Mouse (Mus musculus) erythroid progenitor cell, adult 5-6 weeks (primary cell): ENCODE results near the gene Pgpep1l. TPM values are rescaled to one million over a fixed set of nuclear protein-coding genes. Genes with fewer than 3 reads are reported as not detected.
"Not testable (repeated sequence)": the region's sequence is repeated elsewhere in the genome, so short reads cannot be mapped to it uniquely, and the experiment has no call there.

ENCODE experiments used
- ATAC-seq: replicated peaks from 2 replicates; pipeline ENCODE4 v1.8.0; 2016; ENCODE audit warnings: moderate number of reproducible peaks, mild to moderate bottlenecking, moderate TSS enrichment, inconsistent platforms; ENCODE audit not compliant: poor library complexity, low FRiP score, severe bottlenecking
- total RNA-seq, 2 experiments: library from RNA; stranded (forward) in 1 of 2; stranded (reverse) in 1 of 2; fragments of 150-400 nt in 1 of 2; fragments of 186-747, 209-891 nt in 1 of 2; gene quantifications; 2 replicates each; pipeline versions ENCODE4 v1.2.3 to v1.2.4; 2015 to 2017; ENCODE audit warnings: low replicate concordance in 2 of 2

Gene Pgpep1l
- total RNA-seq, 2 experiments from 2014 or later: not detected

DNA sequence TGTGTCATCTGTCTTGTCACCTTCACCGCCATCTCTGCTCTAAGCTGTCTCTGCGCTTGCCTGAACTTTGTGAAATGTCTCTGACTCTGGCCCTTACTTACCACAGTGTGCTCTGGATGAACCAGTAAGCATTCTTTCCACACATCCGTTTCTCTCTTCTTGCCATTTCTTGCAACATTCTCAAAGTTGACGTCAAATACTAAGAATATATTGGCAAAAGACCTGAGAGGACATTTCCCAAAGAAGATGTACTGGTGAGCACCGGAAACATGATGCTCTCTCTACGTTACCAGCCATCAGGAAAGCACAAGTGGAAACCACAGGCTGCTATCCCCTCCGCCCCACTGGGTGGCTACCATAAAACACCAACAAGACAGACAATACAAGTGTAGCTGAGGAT lies 19.7 kb upstream of the Pgpep1l start:
- ATAC-seq: no peak

DNA sequence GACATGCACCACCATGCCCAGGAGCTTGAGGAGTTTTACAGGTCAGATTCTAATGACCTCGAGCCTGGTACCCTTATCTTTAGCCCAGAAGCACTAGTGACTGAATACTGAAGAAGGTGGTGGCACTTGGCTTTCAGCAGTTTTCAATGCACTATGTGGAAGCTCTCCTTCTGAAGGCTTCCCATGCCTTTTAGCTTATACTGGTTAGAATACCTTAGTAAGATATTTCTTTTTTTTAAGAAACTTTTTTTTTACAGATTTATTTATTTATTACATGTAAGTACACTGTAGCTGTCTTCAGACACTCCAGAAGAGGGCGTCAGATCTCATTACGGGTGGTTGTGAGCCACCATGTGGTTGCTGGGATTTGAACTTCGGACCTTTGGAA lies 19.1 kb upstream of the Pgpep1l start:
- not testable (repeated sequence) for ATAC-seq

DNA sequence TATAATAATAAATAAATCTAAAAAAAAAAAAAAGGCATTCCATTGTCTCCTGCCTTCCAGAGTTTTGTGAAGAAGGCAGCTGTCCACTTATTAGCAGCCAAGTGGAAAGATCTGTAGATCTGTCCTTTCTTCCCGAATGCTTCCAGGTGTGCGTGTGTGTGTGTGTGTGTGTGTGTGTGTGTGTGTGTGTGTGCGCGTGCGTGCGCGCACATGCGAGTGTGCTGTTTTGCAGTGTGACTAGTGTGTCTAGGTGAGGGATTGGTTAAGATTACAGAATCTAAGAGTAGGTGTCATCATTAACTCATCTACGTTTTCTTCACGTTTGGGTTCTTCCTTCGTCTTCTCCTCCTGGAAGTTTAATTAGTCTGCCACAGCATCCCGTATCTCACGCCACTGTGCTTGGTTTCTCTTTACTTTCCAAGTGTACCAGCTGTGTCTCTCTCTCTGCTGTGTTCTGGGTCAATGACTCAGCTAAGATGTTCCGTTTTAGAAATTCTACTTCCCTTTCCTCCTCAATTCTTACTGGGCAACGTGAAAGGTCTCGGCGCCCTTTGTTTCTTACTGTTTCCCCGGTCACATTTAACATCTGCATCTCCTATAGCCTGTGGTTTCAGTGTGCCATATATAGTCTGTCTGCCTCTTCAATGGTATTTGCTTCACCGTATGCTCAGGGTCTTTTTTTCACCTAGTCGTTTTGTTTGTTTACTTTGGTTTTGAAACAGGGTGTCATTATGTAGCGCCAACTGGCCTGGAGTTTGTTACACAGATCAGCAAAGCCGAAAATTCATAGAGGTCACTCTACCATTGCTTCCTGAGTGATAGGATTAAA lies 18.5 kb upstream of the Pgpep1l start:
- ATAC-seq: no peak

DNA sequence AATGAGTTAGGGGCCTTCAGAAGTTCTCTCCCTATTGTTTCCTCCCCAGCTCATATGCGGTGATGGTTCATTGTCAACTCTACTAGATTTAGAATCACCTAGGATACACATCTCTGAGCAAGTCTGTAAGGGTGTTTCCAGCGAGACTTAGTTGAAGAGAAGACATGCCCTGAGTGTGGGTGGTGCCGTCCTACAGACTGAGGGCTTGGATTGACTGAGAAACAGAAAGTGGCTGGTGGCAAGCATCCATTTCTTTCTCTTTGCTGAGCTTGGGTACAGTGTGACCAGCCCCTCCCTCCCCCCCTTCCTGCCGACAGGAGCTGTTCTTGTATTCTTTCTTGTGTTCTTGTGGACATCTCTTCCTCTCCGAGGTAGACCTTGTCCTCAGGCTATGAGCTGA lies 17.3 kb upstream of the Pgpep1l start:
- no peak for ATAC-seq

DNA sequence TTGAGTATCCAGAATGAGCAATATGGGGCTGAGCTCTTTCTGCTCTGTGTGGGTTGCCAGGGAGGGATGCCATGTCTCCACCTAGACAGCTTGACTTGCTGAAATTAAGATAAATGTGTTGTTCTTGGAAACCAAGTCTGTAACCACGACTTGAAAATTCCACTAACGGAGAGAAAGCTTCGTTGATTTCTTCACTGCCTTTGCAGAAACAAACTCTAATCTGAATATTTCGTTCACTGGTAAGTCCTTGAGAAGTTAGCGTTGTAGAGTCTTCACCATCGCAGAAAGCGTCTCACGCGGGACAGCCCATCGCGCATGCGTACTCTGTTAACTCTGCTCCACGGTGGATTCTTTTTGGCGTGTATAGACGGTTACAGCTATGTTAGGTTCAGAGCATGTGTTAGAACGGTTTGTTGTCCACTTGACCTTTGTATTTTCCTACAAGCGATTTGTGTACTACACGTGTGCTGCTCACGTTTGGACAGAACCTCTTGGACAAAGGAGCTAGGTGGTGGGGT lies 16.4 kb upstream of the Pgpep1l start:
- no peak for ATAC-seq

DNA sequence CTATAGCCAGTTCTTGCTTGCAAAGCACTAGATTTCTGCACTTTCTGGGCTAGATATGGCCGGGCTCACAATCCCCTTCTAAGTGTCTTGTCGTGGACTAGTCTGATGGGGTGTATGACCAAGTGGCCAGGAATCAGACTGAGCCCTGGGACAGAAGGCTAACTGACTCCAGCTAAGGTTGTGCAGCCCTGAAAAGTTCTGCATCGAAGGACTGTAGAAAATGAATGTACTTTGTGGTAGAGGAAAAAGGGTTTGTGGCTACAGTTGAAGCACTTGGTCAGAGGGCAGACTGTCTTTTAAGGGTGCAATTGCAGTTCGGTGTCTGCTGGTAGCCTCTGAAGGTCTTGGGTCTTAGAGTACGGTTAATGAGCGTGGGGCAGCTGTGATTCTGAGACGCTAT lies 15.4 kb upstream of the Pgpep1l start:
- ATAC-seq: no peak

DNA sequence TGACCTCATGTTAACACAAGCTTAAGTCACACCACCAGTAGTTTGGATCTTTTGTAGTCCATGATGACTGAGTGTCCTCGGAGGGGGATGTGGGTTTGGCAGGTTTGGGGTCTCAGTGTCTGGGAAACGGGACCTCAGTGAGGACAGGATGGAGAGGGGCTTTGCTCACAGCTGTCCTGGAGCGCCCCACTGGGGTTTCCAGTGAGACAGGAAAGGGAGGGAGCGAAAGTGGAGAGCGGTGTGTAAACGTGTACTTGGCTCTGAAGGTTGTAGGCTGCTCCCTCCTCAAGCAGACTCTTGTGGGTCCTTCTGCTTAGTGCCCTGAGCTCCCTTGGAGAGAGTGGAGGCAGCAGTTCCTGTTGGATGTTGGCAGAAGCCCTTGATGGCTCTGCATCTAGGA lies 14.9 kb upstream of the Pgpep1l start:
- ATAC-seq: no peak

DNA sequence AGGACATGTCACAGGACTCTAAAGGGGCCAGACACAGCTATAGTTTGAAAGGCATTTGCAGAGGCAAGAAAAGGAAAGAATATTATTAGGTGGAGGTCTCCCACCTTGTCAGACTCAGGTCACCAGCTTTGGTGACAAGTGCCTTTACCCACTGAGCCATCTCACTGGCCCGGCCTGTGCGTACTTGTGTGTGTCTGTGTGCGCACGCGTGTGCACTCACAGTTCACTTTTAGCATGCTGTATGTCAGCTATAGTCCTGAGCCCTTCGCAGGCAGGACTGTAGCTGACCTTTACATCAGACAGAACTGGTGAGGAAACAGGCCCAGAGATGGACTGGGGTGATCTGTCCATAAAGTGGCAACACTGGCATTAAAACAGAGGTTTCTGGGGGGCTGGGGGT lies 14.4 kb upstream of the Pgpep1l start:
- ATAC-seq: no peak

DNA sequence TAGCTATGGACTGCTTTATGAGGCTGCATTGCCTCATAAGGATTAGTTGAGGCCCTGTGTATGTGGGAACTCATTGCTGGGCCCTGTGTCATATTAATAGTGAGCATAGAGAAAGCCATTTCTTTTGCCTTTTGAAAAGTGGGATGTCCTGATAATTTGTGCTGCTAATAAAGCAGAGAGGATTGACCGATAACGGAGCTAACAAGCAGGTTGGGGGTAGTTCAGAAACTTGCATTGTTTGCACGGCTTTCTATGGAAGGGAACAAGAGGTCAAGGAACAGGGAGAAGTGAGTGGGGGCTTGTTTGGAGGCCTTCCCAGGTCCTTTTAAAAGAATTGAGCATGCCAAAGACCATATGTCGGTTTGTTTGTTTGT lies 13.9 kb upstream of the Pgpep1l start:
- no peak for ATAC-seq

DNA sequence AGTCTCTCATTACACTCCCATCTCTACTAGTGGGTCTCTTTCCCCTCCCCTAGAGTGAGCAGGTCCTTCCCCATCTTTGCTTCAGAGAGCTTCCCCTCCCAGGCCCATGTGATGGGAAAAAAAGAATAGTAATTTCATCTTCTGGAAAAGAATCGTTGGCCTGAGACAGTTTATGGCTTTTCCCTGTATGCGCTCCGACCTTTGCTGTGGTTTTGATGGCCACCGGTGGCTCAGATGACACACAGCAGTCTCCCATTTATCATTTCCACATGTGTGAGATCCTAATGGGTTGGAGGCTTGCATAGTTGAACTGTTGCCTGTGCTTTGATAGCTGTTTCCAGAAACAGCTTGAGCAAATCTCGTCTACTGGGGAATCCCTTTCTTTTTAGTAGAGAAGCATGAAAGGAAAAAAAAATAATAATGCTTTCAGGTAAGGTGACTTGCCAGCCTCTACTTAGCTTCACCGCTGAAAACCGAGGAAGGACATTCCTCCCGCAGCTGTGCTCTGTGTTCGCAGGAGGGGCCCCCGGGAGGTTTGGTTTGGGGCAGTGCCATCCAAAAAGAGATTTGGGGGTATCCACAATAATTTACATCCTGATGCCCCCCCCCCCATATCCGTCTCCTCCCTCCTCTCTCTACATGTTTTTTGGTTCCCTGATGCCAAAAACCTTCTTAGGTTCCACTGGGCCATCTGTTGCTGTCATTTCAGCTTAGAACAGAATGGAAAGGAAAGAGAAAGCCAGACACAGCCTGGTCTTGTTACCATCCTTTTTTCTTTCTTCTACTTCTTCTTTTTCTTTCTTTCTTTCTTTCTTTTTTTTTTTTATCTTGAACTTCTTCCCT lies 13.2 kb upstream of the Pgpep1l start:
- no peak for ATAC-seq

DNA sequence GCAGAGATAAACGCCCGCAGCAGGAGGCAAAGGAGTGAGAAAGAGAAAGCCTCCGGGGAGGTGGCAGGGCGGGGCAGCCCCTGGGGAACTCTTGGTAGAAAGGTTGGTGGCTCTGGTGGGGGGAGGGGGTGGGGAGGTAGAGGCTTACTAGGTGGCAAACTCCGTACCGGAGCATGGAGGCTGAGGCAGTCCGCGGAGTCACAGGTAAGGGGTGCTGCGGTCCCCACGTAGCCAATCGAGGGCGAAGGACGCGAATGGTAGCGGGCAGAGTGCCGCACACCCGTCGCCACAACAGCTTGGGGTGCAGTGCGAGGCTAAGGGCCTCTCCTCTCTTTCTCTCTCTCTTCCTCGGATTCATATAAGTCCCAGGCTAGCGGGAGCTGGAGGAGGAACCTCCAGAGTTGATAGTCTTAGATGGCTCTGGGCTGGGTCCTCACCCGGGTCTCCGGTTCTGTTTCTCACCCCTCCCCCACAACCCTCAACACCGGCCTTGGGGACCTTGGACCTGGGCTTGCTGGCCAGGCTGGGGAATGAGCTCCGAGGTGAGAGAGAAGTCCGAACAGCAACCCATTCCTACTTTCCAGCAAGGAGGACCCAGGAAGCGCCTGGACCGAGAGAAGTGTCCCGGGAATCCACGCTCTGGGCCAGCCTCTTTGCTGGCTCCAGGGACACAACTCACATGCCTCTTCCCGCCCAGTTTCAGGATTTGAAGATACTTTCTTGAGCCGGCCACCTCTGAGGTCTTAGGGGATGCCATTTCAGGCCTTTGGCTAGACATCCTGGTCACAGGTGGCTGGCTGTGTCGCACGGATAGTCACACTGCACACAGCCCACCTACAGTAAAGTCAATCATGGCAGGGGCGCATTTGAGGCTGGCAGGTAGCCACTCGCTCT lies 12.1 kb upstream of the Pgpep1l start:
- ATAC-seq: no peak

DNA sequence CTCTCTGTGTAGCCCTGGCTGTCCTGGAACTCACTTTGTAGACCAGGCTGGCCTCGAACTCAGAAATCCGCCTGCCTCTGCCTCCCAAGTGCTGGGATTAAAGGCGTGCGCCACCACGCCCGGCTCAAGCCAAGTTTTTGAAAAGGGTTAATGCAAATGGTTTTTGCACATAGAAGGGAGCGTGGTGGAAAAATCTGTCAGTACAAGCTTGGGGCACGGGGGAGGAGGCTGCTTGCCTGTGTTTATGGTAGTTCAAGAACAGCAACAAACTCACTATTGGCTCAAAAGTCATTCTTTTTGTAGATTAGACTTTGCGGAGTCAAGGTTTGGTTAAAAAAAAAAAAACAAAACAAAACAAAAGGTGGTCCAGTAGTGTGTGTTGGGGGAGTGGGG lies 11.4 kb upstream of the Pgpep1l start:
- ATAC-seq: not testable (repeated sequence)

DNA sequence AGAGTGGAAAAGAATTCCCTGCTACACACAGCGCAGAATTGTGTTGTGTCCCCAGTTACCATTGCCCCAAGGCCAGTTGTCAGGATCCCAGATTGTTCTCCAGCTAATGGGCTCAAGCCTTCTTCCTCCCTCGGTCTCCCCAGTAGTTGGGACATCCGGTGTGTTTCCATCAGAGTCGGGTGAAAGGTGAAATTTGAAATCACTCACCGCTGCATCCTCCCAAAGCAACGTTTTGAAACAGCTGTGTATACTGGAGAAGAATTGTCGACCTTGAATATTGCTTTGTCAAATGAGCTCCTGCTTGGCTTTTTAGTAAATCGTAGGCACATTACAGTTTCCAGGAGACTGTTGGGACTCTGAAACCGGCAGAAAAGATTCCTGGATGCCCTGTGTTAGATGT lies 10.9 kb upstream of the Pgpep1l start:
- ATAC-seq: no peak

DNA sequence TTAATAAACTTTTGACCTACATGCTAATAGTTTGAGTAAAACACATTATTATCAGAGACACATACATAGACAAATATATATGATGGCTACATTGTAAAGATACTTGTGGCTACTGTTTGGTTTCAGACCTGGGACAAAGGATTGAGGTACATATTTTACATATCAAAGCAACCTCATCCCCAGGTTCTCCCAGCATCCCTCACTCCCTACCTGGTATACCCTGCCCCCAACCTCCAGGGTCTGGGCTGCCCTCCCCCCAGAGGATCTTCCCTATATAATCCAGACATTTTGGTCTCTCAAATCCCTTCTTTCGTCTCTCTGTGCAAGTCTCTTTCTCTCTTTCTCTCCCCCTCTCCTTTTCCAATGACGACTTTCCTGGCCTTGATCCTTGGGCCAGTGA lies 10.2 kb upstream of the Pgpep1l start:
- no peak for ATAC-seq

DNA sequence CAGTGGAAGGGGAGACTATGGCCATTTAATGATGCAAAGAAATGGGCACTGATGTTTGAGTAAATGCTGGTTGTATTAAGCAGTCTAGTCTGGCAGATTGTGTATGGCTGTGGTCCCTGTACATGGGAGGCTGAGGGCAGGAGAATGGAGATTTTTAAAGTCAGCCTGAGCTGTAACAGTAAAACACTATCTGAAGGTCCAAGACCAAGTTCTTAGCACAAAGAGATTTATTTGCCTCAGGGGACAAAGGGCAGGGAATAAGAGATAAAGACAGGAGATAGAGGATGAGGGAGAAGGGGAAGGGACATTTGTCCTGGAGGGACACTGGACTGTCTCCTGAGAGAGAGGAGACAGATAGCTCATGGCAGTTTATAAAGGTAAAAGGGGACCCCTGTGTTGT lies 9.5 kb upstream of the Pgpep1l start, which contains the start of gene Fam169b:
Gene Fam169b (plus strand): TSS at position 325 of the 400 bp plus-strand sequence.
- no peak for ATAC-seq

DNA sequence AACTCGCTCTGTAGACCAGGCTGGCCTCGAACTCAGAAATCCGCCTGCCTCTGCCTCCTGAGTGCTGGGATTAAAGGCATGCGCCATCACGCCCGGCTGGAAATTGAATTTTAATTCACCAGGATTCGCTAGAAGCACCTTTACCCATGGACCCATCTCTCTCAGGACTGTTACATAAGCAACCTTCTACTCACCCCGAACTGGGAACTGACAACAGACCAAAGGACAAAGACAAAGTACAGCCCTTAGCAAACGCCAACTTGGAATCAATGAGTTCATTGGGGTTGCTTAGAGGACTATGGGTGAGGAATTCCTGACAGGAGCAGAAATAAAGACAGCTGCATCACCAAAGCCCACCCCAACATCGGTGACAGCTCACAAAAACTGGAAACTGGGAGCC lies 8.6 kb upstream of the Pgpep1l start:
- no peak for ATAC-seq

DNA sequence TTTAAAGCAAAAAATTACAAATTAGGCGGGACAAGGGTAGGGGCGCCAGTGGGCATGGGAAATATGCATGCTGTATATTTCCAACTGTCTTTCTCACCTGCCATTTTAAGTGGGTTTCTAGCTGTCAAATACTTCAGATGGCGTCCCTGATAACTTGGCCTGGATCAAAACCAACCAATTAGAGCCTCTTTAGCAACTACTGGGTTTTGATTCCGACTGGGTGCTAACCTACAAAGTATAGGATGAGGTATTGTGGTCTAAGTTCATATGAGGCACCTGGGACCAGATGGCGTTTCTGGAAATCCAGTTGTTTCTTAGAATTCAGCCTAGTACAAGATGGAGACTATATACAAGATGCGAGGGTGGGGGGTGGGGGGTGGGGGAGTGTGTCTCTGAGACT lies 7.8 kb upstream of the Pgpep1l start:
- ATAC-seq: no peak

DNA sequence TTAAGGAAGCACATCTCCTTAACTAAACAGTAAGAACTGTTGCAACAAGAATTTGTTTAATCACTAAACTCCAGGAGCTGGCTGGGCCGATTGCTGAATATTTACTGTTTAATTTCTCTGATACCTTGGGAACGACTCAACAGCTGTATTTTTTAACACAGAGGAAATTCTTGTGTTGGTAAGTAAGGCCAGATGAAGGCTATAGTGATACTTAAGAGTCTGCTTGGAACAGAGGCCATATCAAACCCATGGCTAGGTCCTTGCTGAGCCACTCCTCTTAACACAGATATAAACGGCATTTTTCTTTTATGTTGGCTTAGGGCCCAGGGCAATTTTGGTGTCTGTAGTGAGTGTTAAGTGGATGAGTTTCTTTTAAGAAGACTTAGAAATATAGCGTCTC lies 6.5 kb upstream of the Pgpep1l start:
- ATAC-seq: no peak

DNA sequence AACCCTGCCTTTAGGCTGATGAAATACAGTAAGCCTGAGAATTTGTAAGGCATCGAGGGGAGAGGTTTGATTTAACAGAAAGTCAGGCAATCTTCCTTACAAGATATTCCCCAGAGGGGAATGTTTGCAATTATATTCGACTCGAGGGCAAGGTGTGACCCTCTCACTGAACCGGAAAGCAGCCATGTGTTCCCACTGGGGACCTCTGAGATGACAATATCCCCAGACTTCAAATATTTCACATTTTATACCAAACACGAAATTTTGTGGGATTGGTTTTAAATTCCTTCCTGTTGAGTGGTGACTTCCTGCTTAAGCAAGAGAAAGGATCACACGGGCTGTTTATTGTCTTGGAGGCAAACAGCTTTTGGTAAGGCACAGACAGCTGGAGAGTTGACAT lies 2.7 kb upstream of the Pgpep1l start:
- ATAC-seq: no peak

DNA sequence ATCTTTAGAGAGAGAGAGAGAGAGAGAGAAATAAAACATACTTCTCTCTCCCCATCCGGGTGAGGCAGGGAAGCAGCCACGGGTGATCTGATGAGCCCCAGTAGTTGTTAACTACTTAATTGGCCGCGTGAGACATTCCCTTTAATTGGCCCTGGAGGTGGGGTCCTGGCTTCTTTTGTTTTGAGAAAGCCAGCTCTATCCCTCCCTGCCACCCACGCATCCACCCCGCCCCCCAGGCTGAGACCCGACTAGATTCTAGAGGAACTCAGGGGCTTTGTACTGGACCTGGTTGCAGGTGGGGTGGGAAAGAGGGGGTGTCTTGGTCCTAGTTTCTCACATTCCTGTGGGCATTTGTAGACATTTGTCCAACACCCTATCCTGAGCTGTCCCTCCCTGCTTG lies 1.4 kb upstream of the Pgpep1l start:
- ATAC-seq: no peak
